Mouse (Mus musculus) lung, adult 2 months (tissue): Measurements from ENCODE around the gene Mpv17.

Experiments used
- CTCF ChIP-seq: fragments of 200-500 bp; IDR thresholded peaks from 2 replicates; pipeline ENCODE4 v1.5.1; 2011; ENCODE audit warnings: mild to moderate bottlenecking, low read length, control low read depth; ENCODE audit not compliant: insufficient read depth
- POLR2A ChIP-seq: fragments of 200-500 bp; IDR thresholded peaks from 2 replicates; pipeline ENCODE4 v1.6.1; 2011; ENCODE audit warnings: low read depth, mild to moderate bottlenecking, control low read depth, low read length, borderline replicate concordance; ENCODE audit errors: extremely low read depth

DNA sequence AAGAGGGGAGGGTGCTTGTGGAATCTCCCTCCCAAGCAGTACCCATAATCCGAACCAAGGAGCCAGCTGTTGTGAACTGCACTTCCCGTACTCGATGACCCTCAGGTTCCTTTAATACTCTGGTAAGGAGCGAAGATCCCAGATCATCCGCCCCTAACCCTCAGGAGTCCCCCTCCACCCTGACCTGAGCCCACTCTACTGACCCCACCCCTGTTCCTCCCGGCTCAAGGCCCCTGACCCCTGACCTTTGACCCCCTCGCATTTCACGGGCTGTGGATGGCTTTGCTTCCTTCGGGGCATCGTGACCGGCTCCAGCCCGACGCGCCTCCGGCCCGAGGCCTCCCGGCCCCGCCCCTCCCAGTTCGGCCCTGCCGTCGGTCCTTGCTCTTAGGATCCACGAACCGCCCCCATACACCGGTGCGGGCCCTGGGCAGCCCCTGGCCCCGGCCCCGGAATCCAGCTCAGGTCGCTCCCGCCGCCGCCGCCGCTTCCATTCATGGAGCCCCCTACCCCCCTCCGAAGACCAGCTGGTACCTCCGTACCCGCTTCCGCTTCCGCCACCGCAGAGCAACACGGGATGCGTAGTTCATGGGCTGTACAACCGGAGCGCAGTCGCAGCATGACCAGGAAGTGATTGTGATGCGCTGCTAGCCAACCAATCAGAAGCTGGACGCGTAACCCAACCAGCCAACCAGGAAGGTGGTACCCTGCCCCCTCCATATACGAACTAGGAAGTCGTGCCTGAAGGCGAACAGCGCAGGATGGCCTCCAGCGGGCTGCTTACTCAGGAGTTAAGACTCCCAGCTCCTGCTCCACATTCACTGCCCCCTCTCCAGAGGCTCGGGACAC lies 47.9 kb upstream of the Mpv17 start, which contains the start of gene Zfp513:
- no peak for TF ChIP-seq CTCF
- TF ChIP-seq POLR2A: peak; percentile 93
